Mouse (Mus musculus) heart, adult 2 months (tissue): Measurements from ENCODE around the gene Ap1m1. TPM values are rescaled to one million over a fixed set of nuclear protein-coding genes. Genes with fewer than 3 reads are reported as not detected.

Experiments
- DNase-seq, 2 experiments: peaks; one replicate each; pipeline ENCODE4 v3.0.0; 2021
- H3K27ac ChIP-seq: fragments of 200-600 bp; 2 replicates; pipeline ENCODE4 v1.8.1; 2022
- H3K27me3 ChIP-seq: fragments of 200-500 bp; 2 replicates; pipeline ENCODE4 v1.6.1; 2012; ENCODE audit warnings: mild to moderate bottlenecking, low read length, inconsistent platforms, mixed read lengths; ENCODE audit not compliant: control insufficient read depth, insufficient read depth
- H3K36me3 ChIP-seq: fragments of 200-500 bp; 2 replicates; pipeline ENCODE4 v1.6.1; 2012; ENCODE audit warnings: low read length, inconsistent platforms; ENCODE audit not compliant: control insufficient read depth, insufficient read depth
- H3K4me1 ChIP-seq: fragments of 200-500 bp; 2 replicates; pipeline ENCODE4 v1.6.1; 2011; ENCODE audit warnings: low read length; ENCODE audit not compliant: control insufficient read depth, insufficient read depth
- H3K4me3 ChIP-seq: fragments of 200-600 bp; 2 replicates; pipeline ENCODE4 v1.8.1; 2022
- H3K79me2 ChIP-seq: fragments of 200-500 bp; replicated peaks from 2 replicates; pipeline ENCODE4 v1.6.1; 2012; ENCODE audit warnings: mild to moderate bottlenecking, inconsistent platforms, low read length, moderate library complexity, mixed read lengths; ENCODE audit not compliant: control insufficient read depth, insufficient read depth
- H3K9ac ChIP-seq: fragments of 200-500 bp; 2 replicates; pipeline ENCODE4 v1.6.1; 2012; ENCODE audit warnings: low read depth, mild to moderate bottlenecking, control low read depth, inconsistent platforms, low read length, mixed read lengths
- CTCF ChIP-seq: fragments of 200-600 bp; IDR thresholded peaks from 2 replicates; pipeline ENCODE4 v1.8.1; 2022; ENCODE audit warnings: antibody characterized with exemption, mild to moderate bottlenecking, moderate library complexity
- EP300 ChIP-seq: fragments of 200-500 bp; IDR thresholded peaks from 2 replicates; pipeline ENCODE4 v1.6.1; 2011; ENCODE audit warnings: low read depth, low read length, control low read depth; ENCODE audit not compliant: insufficient read depth
- POLR2A ChIP-seq: fragments of 200-500 bp; IDR thresholded peaks from 2 replicates; pipeline ENCODE4 v1.6.1; 2011; ENCODE audit warnings: mild to moderate bottlenecking, low read depth, low read length, control low read depth; ENCODE audit not compliant: insufficient read depth
- WGBS: fragments of 180-500 bp; shearing (Covaris S2); methylation state at CpG from one replicate; pipeline ENCODE4 v1.1.7; 2018; 5-methylcytosine and 5-hydroxymethylcytosine counted together
- intact Hi-C: fragments of 180-260 bp; cut with DNase I; formaldehyde crosslinking; loops from one replicate; pipeline ENCODE4 v1.15.1; 2025
- polyA plus RNA-seq: library from polyadenylated mRNA; depleted of rRNA; stranded (reverse); fragments of >200 nt; gene quantifications from 2 replicates; pipeline ENCODE4 v1.2.3, GENCODE M21; 2012
- total RNA-seq, 2 experiments: library from RNA; stranded (reverse); gene quantifications; 2 replicates each; pipeline ENCODE4 v1.2.3; 2021

Gene Ap1m1
- total and polyA plus RNA-seq, 3 experiments, result 44.6 to 74.3 (median 48.8) TPM

GRCm38 (mm10) chr8:72218781-72219540, 20.9 kb upstream of the Ap1m1 start:
- Histone ChIP-seq H3K4me3 (peak overlapping the region; percentile 78), H3K36me3 (no peaks in the 10 kb centered on the region), H3K27ac (peak overlapping the region; percentile 90), H3K27me3 (no peaks in the 10 kb centered on the region), H3K4me1 (peaks cover 1% of the 10 kb centered on the region; the same call in 1 of the 2 replicates), H3K79me2 (peaks cover 2% of the 10 kb centered on the region; the same call in 1 of the 2 replicates), H3K9ac (no peak overlapping the region)
- WGBS, result 73% methylated on average over 10 of the region's 10 CpGs
- no peak for DNase-seq
- no peak for TF ChIP-seq EP300
- no peak for TF ChIP-seq CTCF
- no peak for TF ChIP-seq POLR2A
- intact Hi-C loops, result loop anchor here (1.0 kb wide), 1 partner anchor 24 kb away; no protein-coding TSS in a partner anchor

- Histone ChIP-seq H3K27ac (peak within 1 kb of the TSS; percentile 90), H3K4me1 (peaks cover 1% of the 10 kb centered on the region; the same call in 1 of the 2 replicates), H3K4me3 (peak within 1 kb of the TSS; percentile 78), H3K27me3 (no peaks in the 10 kb centered on the region), H3K36me3 (no peaks in the 10 kb centered on the region), H3K9ac (peak within 1 kb of the TSS; percentile 82), H3K79me2 (peaks cover 2% of the 10 kb centered on the region; the same call in 1 of the 2 replicates)
- 6% methylated on average over 39 of the region's 39 CpGs for WGBS
- intact Hi-C loops, result loop anchor here (1.0 kb wide), 1 partner anchor 24 kb away; no protein-coding TSS in a partner anchor
- peak; percentile 78 for TF ChIP-seq POLR2A
- peak; percentile 86 for TF ChIP-seq EP300
- TF ChIP-seq CTCF, result no peak
- peak; percentile 84 to 91 for DNase-seq
These were observed 20.1 kb upstream of the Ap1m1 start, which contains the start of gene Fam32a for GRCm38 (mm10) chr8:72219541-72220363. Fam32a (plus strand) TSS chr8:72219730.

- intact Hi-C loops, result no loop called here
- TF ChIP-seq EP300, result no peak
- no peak for TF ChIP-seq POLR2A
- TF ChIP-seq CTCF, result peak; percentile 50
- no peak overlapping the region for H3K9ac ChIP-seq
- no peak overlapping the region for H3K27ac ChIP-seq
- no peaks in the 10 kb centered on the region for H3K36me3 ChIP-seq
- WGBS, result 77% methylated on average over 4 of the region's 4 CpGs
- no peak for DNase-seq
- peaks cover 1% of the 10 kb centered on the region; the same call in 1 of the 2 replicates for H3K4me1 ChIP-seq
- H3K27me3 ChIP-seq, result no peaks in the 10 kb centered on the region
- peaks cover 2% of the 10 kb centered on the region; the same call in 1 of the 2 replicates for H3K79me2 ChIP-seq
- H3K4me3 ChIP-seq, result no peak overlapping the region; the same call in 1 of the 2 replicates
These were observed 19.1 kb upstream of the Ap1m1 start for GRCm38 (mm10) chr8:72220758-72221157.

GRCm38 (mm10) chr8:72222656-72223055, 17.2 kb upstream of the Ap1m1 start:
- DNase-seq, result no peak
- no peak overlapping the region for H3K27ac ChIP-seq
- H3K79me2 ChIP-seq, result peaks cover 2% of the 10 kb centered on the region; the same call in 1 of the 2 replicates
- intact Hi-C loops, result no loop called here
- H3K4me3 ChIP-seq, result no peak overlapping the region
- TF ChIP-seq EP300, result no peak
- no peak for TF ChIP-seq POLR2A
- peaks cover 1% of the 10 kb centered on the region; the same call in 1 of the 2 replicates for H3K4me1 ChIP-seq
- no peaks in the 10 kb centered on the region for H3K36me3 ChIP-seq
- 78% methylated on average over 5 of the region's 5 CpGs for WGBS
- H3K9ac ChIP-seq, result no peak overlapping the region
- no peaks in the 10 kb centered on the region for H3K27me3 ChIP-seq

GRCm38 (mm10) chr8:72240403-72240763, 565 bp downstream of the Ap1m1 start:
- no peaks in the 10 kb centered on the region for H3K27me3 ChIP-seq
- H3K36me3 ChIP-seq, result no peaks in the 10 kb centered on the region; the same call in none of the 2 replicates
- H3K4me1 ChIP-seq, result peaks cover 15% of the 10 kb centered on the region
- intact Hi-C loops, result loop anchor here (5.0 kb wide), 2 partner anchors 63 to 127 kb away; no protein-coding TSS in a partner anchor
- no peak for DNase-seq
- peaks cover 5% of the 10 kb centered on the region for H3K79me2 ChIP-seq
- peak overlapping the region; percentile 92 for H3K27ac ChIP-seq
- under 1% methylated on average over 24 of the region's 24 CpGs for whole genome bisulfite sequencing
- TF ChIP-seq EP300 (no peak), CTCF (no peak), POLR2A (no peak)
- peak overlapping the region; percentile 71 for H3K4me3 ChIP-seq
- peak overlapping the region; percentile 88 for H3K9ac ChIP-seq
